Mouse (Mus musculus) E14TG2a.4 (cell line): ENCODE results near the gene Oxsr1.

Experiments used
- CTCF ChIP-seq: conservative IDR thresholded peaks from 2 replicates; pipeline ENCODE4 v1.5.1; 2014; ENCODE audit warnings: low read length
- POU5F1 ChIP-seq: IDR thresholded peaks from 2 replicates; pipeline ENCODE4 v1.6.1; 2014; ENCODE audit warnings: low read length, borderline replicate concordance

- no peak for TF ChIP-seq CTCF
- TF ChIP-seq POU5F1 = no peak
These were observed 23.7 kb downstream of the Oxsr1 start for GRCm38 (mm10) chr9:119298563-119298962.
